Mouse (Mus musculus): ENCODE measurements around the gene Fgf15.

Fgf15 gene

GRCm38 (mm10) chr7:144896294-144897218 lies at the start of gene Fgf15:
Fgf15 (plus strand) TSS chr7:144896531.
- in situ Hi-C loops (cut with MboI, MseI): no loop called here

DNA sequence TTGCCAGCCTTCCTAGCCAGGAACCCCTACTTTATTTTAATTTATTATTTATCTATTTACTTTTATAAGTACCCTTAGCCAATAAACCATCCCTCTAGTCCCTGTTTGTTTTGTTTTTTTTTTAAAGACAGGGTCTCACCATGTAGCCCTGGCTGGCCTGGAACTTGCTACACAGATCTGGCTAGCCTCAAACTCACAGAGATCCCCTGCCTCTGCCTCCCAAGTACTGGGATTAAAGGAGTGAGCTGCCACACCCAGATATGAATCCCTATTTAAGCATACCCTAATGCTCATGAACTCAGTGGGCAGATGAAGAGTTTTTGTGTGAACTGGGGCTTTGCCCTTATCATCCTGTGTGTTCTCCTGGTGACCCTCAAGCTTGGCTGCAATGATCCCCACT lies 49.3 kb upstream of the Fgf15 start, which contains the start of gene Fgf4:
Gene Fgf4 (plus strand): TSS at position 301 of the 400 bp plus-strand sequence.
- in situ Hi-C loops (cut with MboI, MseI): no loop called here

DNA sequence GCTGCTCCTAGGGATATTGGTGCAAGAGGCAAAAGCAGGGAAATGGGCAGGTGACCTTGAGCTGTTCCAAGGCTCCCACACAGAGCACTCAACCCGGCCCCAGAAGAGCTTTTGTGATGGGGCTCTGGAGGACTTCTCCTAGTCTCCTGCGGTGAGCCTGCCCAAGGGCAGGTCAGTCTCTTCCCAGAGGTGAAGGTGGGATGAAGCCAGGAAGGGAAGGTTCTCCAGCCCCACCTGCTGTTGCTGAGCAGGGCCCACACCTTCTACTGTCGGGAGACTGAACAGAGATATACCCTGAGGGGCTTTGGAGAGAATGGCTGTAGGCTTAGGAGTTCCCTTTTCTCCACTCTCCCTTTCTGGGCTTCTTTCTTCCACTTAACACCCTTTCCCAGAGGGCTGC lies 45.0 kb upstream of the Fgf15 start:
- in situ Hi-C loops (cut with MboI, MseI): no loop called here

DNA sequence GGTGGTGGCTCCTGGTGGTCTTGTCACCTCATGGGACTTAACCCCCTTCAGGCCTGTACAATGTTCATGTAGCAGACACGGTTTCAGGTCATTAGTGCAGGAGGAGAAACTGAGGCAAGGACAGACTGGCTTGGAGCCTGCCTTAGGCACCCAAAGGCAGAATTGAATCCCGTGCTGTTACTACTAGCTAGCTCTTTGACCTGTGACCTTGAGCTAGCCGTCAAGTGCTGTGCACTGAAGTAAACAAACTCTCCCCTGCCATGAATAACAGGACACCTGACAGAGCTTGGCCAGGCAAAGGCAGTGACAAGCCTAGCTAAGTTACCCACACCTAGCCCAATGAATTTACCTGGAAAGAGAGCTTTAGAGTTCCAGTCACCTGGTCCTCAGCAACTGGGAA lies 41.4 kb upstream of the Fgf15 start:
- in situ Hi-C loops (cut with MboI, MseI): no loop called here

DNA sequence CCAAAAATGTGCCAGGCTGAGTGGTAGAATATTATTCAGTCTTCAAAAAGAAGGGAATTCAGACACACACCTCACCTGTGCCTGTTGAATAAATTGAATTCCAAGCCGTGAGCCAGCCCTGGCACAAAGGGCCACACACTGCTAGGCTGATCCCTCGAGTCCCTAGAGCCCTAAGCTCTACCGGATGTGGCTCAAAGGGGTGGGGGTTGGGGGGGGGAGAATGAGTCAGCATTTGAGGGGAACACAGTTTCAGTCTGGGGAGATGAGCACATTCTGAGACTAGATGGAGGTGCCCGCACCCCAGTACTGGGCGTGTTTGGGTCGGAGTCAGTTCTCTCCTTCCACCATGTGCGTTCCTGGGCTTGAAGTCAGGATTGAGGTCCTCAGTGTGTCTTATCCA lies 39.2 kb upstream of the Fgf15 start:
- in situ Hi-C loops (cut with MboI, MseI): no loop called here

- in situ Hi-C loops (cut with MboI, MseI): no loop called here
Observed at GRCm38 (mm10) chr7:144857826-144858342, 38.4 kb upstream of the Fgf15 start.

- in situ Hi-C loops (cut with MboI, MseI): no loop called here
Observed at GRCm38 (mm10) chr7:144858702-144859101, 37.6 kb upstream of the Fgf15 start.

GRCm38 (mm10) chr7:144861056-144861768 lies 35.1 kb upstream of the Fgf15 start:
- in situ Hi-C loops (cut with MboI, MseI): no loop called here

DNA sequence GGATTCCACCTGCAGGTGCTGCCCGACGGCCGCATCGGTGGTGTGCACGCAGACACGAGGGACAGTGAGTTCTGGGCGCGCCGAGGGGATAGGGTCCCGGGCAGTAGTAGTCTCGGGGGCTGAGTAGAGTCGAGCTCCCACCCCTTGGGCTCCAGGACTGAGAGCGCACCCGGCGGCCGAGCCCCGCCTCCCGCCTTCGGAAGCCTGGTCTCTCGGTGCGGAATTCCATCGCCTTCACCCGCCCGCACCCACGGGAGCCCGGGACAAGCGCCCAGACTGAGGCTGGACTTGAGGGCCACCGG lies 34.6 kb upstream of the Fgf15 start:
- in situ Hi-C loops (cut with MboI, MseI): no loop called here

DNA sequence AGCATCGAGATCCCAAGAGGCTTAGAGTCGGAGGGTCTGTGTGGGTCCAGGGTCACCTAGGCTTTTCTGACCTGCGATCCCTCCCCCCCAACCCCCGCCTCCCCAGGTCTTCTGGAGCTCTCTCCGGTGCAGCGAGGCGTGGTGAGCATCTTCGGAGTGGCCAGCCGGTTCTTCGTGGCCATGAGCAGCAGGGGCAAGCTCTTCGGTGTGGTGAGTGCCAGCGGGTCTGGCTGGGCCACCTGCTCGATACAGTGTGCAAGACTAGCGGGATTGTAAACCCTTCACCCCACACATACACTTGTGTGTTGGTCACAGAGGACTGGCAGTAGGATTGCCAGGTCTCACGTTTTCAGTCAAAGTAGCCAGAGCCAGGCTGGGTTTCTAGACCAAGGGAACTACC lies 34.2 kb upstream of the Fgf15 start:
- in situ Hi-C loops (cut with MboI, MseI): no loop called here

DNA sequence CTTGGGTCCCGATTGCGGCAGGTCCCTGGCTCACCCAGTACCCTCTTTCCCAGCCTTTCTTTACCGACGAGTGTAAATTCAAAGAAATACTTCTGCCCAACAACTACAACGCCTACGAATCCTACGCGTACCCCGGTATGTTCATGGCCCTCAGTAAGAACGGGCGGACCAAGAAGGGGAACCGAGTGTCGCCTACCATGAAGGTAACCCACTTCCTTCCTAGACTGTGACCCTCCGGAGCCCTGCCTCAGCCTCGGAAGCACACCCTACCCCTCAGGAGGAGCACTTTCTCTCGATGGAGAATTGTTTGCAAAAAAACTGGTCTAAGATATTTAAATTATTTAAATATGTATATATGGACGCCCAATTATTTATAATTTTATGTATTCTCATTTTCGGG lies 33.6 kb upstream of the Fgf15 start:
- in situ Hi-C loops (cut with MboI, MseI): no loop called here

DNA sequence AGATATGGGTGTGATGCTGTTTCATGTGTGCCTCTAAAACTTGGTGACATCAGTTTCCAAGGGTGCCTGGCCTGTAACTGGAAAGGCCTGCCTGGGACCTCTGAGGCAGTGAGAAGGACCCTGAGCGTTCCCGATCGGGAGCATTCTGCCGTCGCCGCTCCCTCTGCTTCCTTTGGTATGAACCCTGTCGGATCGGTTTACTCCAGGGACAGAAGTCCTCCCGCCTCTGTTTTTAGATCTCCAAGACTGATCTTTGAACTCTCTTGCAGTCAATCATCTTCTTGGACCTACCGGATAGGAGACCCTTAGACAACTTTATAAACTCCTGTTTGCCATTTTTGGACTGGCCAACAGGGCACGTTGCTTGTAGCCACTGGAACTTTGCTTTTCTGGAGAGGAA lies 33.1 kb upstream of the Fgf15 start:
- in situ Hi-C loops (cut with MboI, MseI): no loop called here

GRCm38 (mm10) chr7:144864160-144864670 lies 32.1 kb upstream of the Fgf15 start:
- in situ Hi-C loops (cut with MboI, MseI): no loop called here

- in situ Hi-C loops (cut with MboI, MseI): no loop called here
Observed at GRCm38 (mm10) chr7:144867161-144867560, 29.2 kb upstream of the Fgf15 start.

- in situ Hi-C loops (cut with MboI, MseI): no loop called here
Observed at GRCm38 (mm10) chr7:144867602-144868001, 28.7 kb upstream of the Fgf15 start.

DNA sequence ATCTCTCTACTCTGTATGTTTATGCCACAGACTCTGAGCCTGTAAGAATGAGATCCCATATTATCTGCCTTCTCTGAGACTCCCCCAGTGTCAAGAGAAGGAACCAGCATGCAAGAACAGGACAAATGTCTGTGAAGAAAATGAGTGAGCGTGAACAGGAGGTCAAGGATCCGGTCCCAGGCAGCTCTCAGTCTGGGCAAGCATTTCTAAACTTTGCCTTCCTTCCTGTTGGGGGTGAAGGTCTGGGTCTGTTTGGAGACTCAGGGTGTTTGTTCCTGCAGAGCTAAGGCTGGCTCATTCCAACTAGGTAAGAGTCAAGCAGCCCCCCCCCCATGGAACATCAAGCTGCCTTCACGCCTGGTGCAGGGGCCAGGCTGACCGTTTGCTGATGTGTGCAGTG lies 23.9 kb upstream of the Fgf15 start:
- in situ Hi-C loops (cut with MboI, MseI): no loop called here

DNA sequence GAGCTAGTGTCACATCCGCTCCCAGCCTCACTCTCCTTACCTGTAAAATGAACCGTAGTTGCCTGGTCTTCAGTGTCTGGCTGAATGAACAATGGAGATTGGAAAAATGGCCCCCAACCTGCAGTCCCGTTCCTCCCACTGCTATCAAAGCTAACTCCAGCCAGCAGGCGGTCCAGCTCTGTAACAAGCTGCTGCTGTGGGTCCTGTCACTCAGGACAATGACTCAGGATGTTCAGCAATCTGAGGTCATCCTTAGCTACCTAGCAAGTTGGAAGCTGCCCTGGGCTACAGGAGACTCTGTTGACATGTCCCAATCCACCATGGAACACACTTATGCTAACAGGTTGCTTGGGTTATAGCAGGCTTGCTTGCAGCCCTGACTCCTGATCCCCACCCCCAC lies 23.2 kb upstream of the Fgf15 start:
- in situ Hi-C loops (cut with MboI, MseI): no loop called here

DNA sequence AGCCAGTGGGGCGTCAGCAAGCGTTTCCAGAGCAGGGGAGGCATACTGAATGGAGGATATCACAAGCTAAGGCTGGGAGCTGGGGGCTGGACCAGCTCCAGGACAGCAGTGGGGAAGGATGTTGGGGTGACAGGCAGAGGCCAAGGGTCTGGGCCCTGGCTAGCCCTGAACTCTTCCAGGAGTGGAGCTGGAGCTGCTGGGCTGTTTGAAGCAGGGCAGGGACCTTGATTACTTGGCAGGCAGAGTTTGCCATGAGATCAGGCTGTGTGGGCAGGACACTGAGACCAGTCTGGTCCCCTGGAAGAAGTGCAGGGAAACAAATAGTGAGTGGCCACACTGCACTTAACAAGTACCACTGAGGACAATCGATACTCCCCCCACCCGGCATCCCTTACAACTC lies 22.1 kb upstream of the Fgf15 start:
- in situ Hi-C loops (cut with MboI, MseI): no loop called here

- in situ Hi-C loops (cut with MboI, MseI): no loop called here
Observed at GRCm38 (mm10) chr7:144878401-144878800, 17.9 kb upstream of the Fgf15 start.

- in situ Hi-C loops (cut with MboI, MseI): no loop called here
Observed at GRCm38 (mm10) chr7:144883106-144883505, 13.2 kb upstream of the Fgf15 start.

DNA sequence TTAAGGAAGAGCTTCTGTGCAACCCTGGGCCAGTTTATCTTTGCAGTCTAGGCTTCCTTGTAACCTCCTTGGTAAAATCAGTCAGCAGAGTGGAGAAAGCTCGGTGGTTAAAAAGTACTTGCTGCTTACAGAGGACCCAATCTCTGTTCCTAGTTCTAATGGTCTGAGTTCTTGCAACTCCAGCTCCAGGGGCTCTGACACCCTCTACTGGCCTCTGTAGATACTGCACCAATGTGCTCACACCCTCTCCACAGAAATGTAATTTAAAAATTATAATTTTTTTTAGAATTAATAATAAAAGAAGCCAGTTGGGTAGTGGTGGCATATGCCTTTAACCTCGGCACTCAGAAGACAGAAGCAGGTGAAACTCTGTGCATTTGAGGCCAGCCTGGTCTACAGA lies 8.7 kb upstream of the Fgf15 start:
- in situ Hi-C loops (cut with MboI, MseI): no loop called here

DNA sequence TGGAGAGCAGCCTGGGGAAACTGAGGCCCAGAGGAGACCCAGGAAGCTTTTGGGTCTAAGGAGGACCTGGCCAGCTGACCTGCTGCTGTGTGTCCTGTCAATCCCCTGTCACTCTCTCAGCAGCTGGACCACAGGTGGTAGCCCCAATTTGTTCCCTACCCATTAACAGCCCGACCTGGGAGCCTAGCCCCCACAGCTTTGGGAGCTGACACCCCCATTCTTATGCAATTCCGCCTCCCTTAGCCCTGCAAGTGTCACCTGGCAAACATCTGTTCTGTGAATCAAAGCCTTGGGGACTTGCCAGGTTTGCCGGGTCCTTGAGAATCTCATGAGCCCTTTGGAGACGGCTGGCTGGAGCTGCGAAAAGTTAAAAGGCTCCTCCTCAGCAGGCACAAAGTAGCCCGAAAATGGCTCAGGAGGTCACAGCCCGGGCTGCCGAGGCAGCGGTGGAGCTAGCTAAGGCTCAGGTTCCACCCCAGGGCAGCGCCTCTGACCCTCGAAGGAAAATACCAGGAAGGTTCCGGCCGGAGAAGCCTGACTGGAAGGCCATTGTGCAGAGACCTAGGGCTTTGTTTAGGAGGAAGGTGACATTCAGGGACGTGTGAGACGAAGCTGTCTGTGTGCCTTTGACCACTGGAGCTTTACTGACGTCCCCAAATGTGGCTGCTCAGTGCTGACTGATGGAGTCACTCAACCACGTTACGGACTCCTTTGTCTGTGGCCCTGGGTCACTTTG lies 7.6 kb upstream of the Fgf15 start:
- in situ Hi-C loops (cut with MboI, MseI): no loop called here

Measured in T-helper 1 cell (primary cell).